Mouse (Mus musculus) embryonic facial prominence, embryonic 12.5 days (tissue): ENCODE results near the gene Wdr34. TPM values are rescaled to one million over a fixed set of nuclear protein-coding genes. Genes with fewer than 3 reads are reported as not detected.

Experiments used
- ATAC-seq: fragments of 200-750 bp; cut with Nextera tagmentation; 2 replicates; pipeline ENCODE4 v1.8.0; 2017; ENCODE audit not compliant: insufficient number of reproducible peaks, insufficient read depth, low FRiP score, low TSS enrichment
- H3K27ac ChIP-seq: fragments of 300-500 bp; sonication (generic); 2 replicates; pipeline ENCODE4 v1.5.1; 2016; ENCODE audit warnings: mild to moderate bottlenecking
- H3K27me3 ChIP-seq: fragments of 300-500 bp; sonication (generic); 2 replicates; pipeline ENCODE4 v1.6.1; 2016; ENCODE audit warnings: mild to moderate bottlenecking, moderate library complexity
- H3K36me3 ChIP-seq: fragments of 300-500 bp; sonication (generic); 2 replicates; pipeline ENCODE4 v1.6.1; 2016; ENCODE audit warnings: mild to moderate bottlenecking
- H3K4me1 ChIP-seq: fragments of 300-500 bp; sonication (generic); 2 replicates; pipeline ENCODE4 v1.6.1; 2016
- H3K4me2 ChIP-seq: fragments of 300-500 bp; sonication (generic); replicated peaks from 2 replicates; pipeline ENCODE4 v1.6.1; 2016; ENCODE audit warnings: mild to moderate bottlenecking, moderate library complexity
- H3K4me3 ChIP-seq: fragments of 300-500 bp; sonication (generic); 2 replicates; pipeline ENCODE4 v1.5.1; 2016; ENCODE audit warnings: mild to moderate bottlenecking
- H3K9ac ChIP-seq: fragments of 300-500 bp; sonication (generic); 2 replicates; pipeline ENCODE4 v1.6.1; 2016; ENCODE audit warnings: mild to moderate bottlenecking, moderate library complexity
- H3K9me3 ChIP-seq: fragments of 300-500 bp; sonication (generic); 2 replicates; pipeline ENCODE4 v1.6.1; 2016; ENCODE audit warnings: mild to moderate bottlenecking, moderate library complexity
- WGBS: fragments of 180-500 bp; shearing (Covaris S2); methylation state at CpG from one replicate; pipeline ENCODE4 v1.1.7; 2016; 5-methylcytosine and 5-hydroxymethylcytosine counted together
- polyA plus RNA-seq: library from polyadenylated mRNA; unstranded; fragments of >200 nt; fragmentation: Nextera tagmentation; extraction: Ambion mirVana; gene quantifications from 2 replicates; pipeline ENCODE4 v1.2.1, GENCODE M21; 2016

The Wdr34 gene
- polyA plus RNA-seq, 1 experiment from 2014 or later = 43.9 TPM

DNA sequence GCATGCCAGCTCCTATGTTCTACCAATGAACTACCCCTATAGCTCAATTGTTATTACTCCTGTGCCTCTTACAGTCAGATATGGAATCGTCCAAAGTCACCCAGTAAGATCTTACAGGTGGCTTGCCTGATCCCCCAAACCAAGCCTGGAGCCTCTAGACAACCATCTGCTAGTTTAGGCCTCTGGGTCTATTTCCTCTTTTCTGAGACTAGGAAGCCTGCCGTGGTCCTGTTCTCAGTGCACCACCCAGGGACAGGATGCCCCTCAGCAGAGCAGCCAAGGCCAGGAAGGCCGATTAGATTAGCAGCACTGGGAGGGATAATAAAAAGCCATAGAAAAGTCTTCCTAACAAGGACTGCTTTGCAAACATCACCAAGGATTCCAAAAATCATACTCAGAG, 1.1 kb upstream of the Wdr34 start:
- Histone ChIP-seq H3K4me3 (no peak overlapping the region), H3K4me1 (no peaks in the 10 kb centered on the region), H3K27me3 (no peaks in the 10 kb centered on the region), H3K27ac (no peak overlapping the region), H3K4me2 (no peak overlapping the region), H3K9ac (no peak overlapping the region), H3K36me3 (peaks cover 12% of the 10 kb centered on the region; the same call in 1 of the 2 replicates), H3K9me3 (no peaks in the 10 kb centered on the region)
- WGBS = 90% methylated on average over 3 of the region's 3 CpGs
- ATAC-seq = no peak

DNA sequence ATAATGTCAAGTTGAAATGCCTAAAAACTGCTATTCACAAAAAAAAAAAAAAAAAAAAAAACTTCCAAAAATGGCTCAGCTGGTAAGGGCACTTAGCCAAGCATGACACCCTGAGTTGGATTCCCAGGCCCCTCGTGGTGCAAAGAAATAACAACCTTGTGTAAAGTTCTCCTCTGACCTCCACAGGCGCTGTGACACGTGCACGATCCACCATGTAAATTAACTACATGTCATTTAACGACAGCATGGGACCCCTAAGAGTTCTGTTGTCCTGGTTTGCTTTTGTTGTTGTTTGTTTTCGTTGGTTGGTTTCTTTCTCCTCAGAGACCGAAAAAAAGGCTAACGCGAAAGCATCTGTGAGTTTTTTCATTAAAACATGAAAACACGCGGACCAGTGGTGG, 580 bp downstream of the Wdr34 start:
- Histone ChIP-seq H3K36me3 (peaks cover 15% of the 10 kb centered on the region; the same call in 1 of the 2 replicates), H3K4me1 (no peaks in the 10 kb centered on the region), H3K4me2 (peak overlapping the region; percentile 67), H3K27ac (peak overlapping the region; percentile 81; the same call in 1 of the 2 replicates), H3K27me3 (no peaks in the 10 kb centered on the region), H3K9ac (peak overlapping the region; percentile 72), H3K4me3 (peak overlapping the region; percentile 75), H3K9me3 (no peaks in the 10 kb centered on the region)
- 58% methylated on average over 11 of the region's 11 CpGs for WGBS
- ATAC-seq = no peak

DNA sequence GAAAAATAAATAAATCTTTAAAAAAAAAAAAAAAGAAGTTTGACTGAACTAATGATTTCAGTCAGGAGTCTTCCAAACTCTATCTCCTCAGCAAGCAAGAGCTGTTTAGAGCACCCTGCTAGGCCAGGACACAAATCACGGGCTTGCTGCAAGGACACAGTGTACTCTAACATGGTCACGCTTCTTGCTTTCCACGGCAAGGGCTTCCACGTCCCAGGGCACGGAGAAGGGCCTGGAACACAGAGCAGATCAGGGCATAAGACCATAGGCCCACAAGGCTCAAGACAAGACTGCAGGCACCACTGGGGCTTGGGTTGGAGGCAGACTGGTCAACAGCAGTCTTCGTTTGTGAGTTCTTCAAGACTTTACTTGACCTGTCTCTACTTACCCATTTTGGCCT, 1.6 kb downstream of the Wdr34 start:
- no peak for ATAC-seq
- Histone ChIP-seq H3K4me1 (no peaks in the 10 kb centered on the region), H3K36me3 (peaks cover 15% of the 10 kb centered on the region; the same call in 1 of the 2 replicates), H3K4me2 (no peak overlapping the region), H3K9ac (no peak overlapping the region), H3K4me3 (no peak overlapping the region), H3K27me3 (no peaks in the 10 kb centered on the region), H3K9me3 (no peaks in the 10 kb centered on the region), H3K27ac (no peak overlapping the region)
- 96% methylated on average over 6 of the region's 6 CpGs for WGBS

DNA sequence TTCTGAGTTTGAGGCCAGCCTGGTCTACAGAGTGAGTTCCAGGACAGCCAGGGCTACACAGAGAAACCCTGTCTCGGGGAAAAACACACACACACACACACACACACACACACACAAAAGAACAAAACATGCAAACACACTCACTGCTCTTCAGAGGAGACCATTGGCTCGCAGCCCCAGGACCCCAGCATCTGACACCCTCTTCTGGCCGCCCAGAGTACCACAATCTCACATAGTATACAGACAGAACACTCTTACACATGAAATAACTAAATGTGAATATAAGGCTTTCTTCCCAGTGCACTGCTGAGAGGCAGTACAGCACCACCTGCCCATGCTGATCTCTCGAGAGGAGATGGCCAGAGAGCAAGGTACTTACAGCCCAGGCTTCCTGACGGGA, 4.1 kb downstream of the Wdr34 start:
- WGBS = 85% methylated on average over 5 of the region's 5 CpGs
- Histone ChIP-seq H3K9ac (no peak overlapping the region), H3K27me3 (no peaks in the 10 kb centered on the region), H3K4me3 (no peak overlapping the region), H3K4me2 (no peak overlapping the region), H3K9me3 (no peaks in the 10 kb centered on the region), H3K4me1 (no peaks in the 10 kb centered on the region), H3K27ac (no peak overlapping the region), H3K36me3 (peaks cover 15% of the 10 kb centered on the region; the same call in 1 of the 2 replicates)
- no peak for ATAC-seq

DNA sequence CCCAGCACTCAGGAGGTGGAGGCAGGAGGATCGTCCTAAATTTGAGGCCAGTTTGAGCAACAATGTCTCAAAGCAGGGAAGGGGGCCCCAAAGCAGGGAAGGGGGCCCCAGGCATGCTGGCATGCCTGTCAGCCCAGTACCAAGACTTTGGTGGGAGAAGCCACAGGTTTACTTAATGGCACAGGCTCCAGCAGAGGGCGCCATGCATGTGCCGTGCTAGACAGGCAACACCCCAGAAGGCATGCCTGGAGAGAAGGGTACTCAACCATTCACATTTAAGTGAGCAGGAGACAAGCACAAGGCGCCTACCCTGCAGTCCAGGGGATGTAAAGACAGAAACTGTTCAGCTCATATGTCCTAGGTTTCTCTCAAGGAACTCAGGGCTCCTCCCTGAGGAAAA, 6.2 kb downstream of the Wdr34 start:
- Histone ChIP-seq H3K9me3 (no peaks in the 10 kb centered on the region), H3K9ac (peak overlapping the region; percentile 2; the same call in 1 of the 2 replicates), H3K4me2 (no peak overlapping the region), H3K27ac (no peak overlapping the region), H3K4me1 (no peaks in the 10 kb centered on the region), H3K4me3 (no peak overlapping the region), H3K36me3 (peaks cover 21% of the 10 kb centered on the region), H3K27me3 (no peaks in the 10 kb centered on the region)
- no peak for ATAC-seq
- 13% methylated on average over 4 of the region's 4 CpGs for WGBS

DNA sequence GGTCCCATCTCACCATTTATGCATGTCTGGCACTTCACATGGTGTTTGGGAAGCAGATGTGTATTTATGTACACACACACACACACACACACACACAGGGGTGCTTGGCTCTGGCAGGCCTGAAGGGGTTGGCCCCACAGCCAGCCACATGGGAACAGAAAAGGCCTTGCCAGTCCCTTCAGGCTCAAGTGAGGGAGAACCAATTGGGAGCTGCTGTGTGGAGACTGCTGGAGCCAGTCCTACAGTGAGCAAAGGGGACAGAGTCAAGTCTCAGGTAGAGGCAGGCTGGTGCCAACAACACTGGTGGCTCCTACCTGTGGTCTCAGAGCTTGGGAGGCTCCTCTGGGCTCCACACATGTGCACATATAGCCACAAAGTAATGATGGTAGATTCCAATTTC, 9.0 kb downstream of the Wdr34 start:
- Histone ChIP-seq H3K9ac (no peak overlapping the region), H3K4me3 (no peak overlapping the region), H3K4me2 (no peak overlapping the region), H3K36me3 (peaks cover 27% of the 10 kb centered on the region), H3K9me3 (no peaks in the 10 kb centered on the region), H3K4me1 (no peaks in the 10 kb centered on the region), H3K27me3 (no peaks in the 10 kb centered on the region), H3K27ac (no peak overlapping the region)
- no peak for ATAC-seq

DNA sequence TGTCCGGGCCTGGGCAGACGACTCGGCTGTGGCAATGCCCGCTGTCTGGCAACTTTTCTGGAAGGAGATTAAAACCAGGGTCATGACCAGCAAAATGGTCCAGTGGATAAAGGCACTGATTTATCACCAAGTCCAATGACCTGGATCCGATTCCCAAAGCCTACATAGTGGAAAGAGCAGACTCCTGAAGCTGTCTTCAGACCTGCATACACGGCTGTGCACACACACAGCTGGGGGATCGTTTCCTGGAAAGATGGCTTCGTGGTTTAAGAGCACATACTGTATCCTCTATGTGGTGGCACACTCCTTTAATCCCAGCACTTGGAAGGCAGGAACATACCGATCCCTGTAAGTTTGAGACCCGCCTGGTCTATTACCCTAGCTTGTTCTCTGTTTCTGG, 10.3 kb downstream of the Wdr34 start:
- no peak overlapping the region for H3K9ac ChIP-seq
- no peak overlapping the region for H3K4me3 ChIP-seq
- peaks cover 29% of the 10 kb centered on the region for H3K36me3 ChIP-seq
- H3K27ac ChIP-seq = no peak overlapping the region
- H3K27me3 ChIP-seq = no peaks in the 10 kb centered on the region
- ATAC-seq = no peak
- H3K9me3 ChIP-seq = no peaks in the 10 kb centered on the region
- 94% methylated on average over 10 of the region's 10 CpGs for WGBS
- H3K4me1 ChIP-seq = no peaks in the 10 kb centered on the region
- no peak overlapping the region for H3K4me2 ChIP-seq

DNA sequence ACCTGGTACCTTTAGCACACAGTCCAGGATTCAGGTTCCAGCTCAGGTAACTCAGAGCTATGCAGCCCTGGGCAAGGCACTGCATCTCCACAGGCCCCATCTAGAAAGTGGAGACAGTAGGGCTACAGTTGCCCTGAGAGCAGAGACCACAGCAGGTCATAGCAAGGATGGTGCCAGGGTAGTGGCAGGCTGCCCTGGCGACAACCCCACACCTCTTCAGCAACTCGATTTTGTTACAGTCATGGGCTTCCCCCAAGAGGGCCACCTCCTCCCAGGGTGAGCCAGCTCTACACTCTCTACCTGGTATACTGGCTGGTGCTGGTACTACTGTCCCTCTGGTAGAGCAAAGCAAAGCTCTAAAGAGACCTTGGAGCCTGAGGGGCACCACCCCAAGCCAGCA, 10.9 kb downstream of the Wdr34 start:
- no peak for ATAC-seq
- no peaks in the 10 kb centered on the region for H3K9me3 ChIP-seq
- no peaks in the 10 kb centered on the region for H3K4me1 ChIP-seq
- H3K36me3 ChIP-seq = peaks cover 32% of the 10 kb centered on the region
- H3K9ac ChIP-seq = no peak overlapping the region
- no peak overlapping the region for H3K4me2 ChIP-seq
- no peaks in the 10 kb centered on the region for H3K27me3 ChIP-seq
- no peak overlapping the region for H3K27ac ChIP-seq
- H3K4me3 ChIP-seq = no peak overlapping the region
- WGBS = 82% methylated on average over 2 of the region's 2 CpGs

DNA sequence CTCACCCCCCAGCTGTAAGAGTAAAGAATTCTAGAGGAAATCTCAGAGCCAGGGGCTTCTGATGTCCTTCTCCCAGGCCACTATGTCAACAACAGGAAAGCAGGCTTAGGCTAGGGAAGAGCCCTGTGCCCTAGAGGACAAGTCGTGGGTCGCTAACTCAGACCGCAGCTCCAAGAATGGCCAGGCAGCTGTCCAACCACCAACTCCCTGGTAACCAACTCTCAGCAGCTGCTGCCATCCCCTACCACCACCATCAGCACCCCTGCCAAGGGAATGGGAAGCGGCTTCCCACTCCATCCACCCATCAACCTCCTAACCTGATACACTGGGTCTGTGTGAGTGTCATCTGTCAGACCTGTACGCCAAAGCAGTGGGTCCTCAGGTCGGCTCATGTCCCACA, 15.7 kb downstream of the Wdr34 start:
- Histone ChIP-seq H3K27ac (no peak overlapping the region), H3K9ac (no peak overlapping the region), H3K27me3 (no peaks in the 10 kb centered on the region), H3K4me3 (no peak overlapping the region), H3K9me3 (no peaks in the 10 kb centered on the region), H3K4me2 (no peak overlapping the region), H3K36me3 (peaks cover 75% of the 10 kb centered on the region), H3K4me1 (no peaks in the 10 kb centered on the region)
- WGBS = 76% methylated on average over 6 of the region's 6 CpGs
- no peak for ATAC-seq

DNA sequence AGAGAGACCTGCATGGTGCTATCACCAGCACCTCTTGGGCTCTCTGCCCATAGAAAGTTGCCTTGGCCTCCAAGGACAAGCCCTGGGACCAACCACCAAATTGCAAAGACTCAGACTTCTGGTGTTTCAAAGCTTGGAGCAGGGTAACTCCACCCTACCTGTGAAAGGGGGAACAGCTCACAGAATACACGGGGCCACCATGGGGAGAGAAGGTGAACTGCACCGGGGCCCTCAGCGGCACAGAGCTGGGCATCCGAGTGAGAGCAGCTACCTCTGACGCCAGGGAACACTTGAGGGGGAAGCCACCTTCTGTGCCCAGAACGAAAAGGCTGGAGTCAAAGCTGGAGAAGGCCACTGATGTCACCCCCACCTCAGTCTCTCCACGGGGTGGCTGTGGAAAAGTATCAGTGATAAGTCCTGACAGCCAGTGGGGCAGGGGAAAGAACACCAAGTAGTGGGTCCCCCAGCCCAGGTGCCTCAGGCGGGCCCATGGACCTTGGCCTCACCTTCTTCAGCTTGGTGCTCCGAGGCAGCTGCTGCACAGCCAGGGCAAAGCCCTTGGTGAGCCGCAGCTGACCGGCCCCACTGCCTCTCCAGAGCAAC, 16.3 kb downstream of the Wdr34 start:
- Histone ChIP-seq H3K27me3 (no peaks in the 10 kb centered on the region), H3K4me3 (no peak overlapping the region), H3K27ac (no peak overlapping the region), H3K4me1 (no peaks in the 10 kb centered on the region), H3K9ac (no peak overlapping the region), H3K9me3 (no peaks in the 10 kb centered on the region), H3K36me3 (peaks cover 78% of the 10 kb centered on the region), H3K4me2 (no peak overlapping the region)
- WGBS = 61% methylated on average over 11 of the region's 11 CpGs
- ATAC-seq = no peak

DNA sequence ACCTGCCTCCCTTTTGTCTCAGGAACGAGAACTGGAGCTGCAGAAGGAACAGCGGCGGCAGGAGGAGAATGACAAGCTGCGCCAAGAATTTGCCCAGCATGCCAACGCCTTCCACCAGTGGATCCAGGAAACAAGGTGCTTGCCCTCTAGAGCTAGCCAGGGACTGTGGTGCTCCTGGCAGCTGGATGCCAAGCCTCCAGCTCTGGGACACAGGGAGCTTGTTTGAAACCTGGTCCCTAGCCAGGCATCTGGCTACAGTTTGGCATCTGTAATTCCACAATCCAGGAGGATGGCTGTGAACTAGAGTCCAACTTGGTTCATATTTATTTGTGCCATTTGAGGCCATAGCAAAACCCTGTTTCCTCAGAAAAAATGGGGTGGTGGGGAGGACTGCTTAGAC, 21.7 kb downstream of the Wdr34 start:
- H3K27me3 ChIP-seq = no peaks in the 10 kb centered on the region
- no peak overlapping the region for H3K27ac ChIP-seq
- H3K36me3 ChIP-seq = peaks cover 98% of the 10 kb centered on the region
- 95% methylated on average over 5 of the region's 5 CpGs for WGBS
- H3K9ac ChIP-seq = no peak overlapping the region
- no peaks in the 10 kb centered on the region for H3K9me3 ChIP-seq
- H3K4me2 ChIP-seq = no peak overlapping the region
- H3K4me3 ChIP-seq = no peak overlapping the region
- no peaks in the 10 kb centered on the region for H3K4me1 ChIP-seq
- ATAC-seq = no peak

DNA sequence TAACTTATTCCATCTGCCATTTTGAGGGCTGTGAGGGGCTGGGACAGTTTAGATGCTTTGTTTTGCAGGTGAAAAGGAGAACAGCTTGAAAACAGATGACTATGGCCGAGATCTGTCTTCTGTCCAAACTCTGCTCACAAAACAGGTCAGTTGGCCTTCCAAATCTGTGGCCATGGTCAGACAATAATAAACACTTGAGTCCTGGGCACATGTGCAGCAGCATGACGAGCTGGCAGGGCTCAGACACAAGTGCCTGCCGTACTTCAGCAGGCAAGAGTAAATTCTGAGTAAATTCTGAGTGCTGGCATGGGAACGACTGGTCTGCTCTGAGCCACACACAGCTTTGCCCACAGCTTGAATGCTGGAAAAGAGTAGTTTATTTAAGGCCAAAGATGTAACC, 23.2 kb downstream of the Wdr34 start:
- Histone ChIP-seq H3K27ac (no peak overlapping the region), H3K4me3 (no peak overlapping the region), H3K36me3 (peaks cover 97% of the 10 kb centered on the region), H3K9me3 (no peaks in the 10 kb centered on the region), H3K4me1 (no peaks in the 10 kb centered on the region), H3K27me3 (no peaks in the 10 kb centered on the region), H3K9ac (no peak overlapping the region), H3K4me2 (no peak overlapping the region)
- no peak for ATAC-seq
- WGBS = 83% methylated on average over 4 of the region's 4 CpGs
